Mouse (Mus musculus) spleen, postnatal 14 days (tissue): ENCODE data around the gene Tnrc18.
"Not testable (repeated sequence)": the region's sequence is repeated elsewhere in the genome, so short reads cannot be mapped to it uniquely, and the experiment has no call there.

Source experiments
- DNase-seq, 2 experiments: peaks; one replicate each; pipeline ENCODE4 v3.0.0; 2021 to 2022; ENCODE audit warnings: low spot score in 2 of 2

The Tnrc18 gene

GRCm38 (mm10) chr5:142817524-142818434 is at the start of gene Tnrc18:
Tnrc18 (minus strand) TSS chr5:142817662.
- DNase-seq: peak; percentile 78 to 86

GRCm38 (mm10) chr5:142857763-142858229 is 40.3 kb upstream of the Tnrc18 start:
- DNase-seq: no peak

- no peak for DNase-seq
These were observed 38.9 kb upstream of the Tnrc18 start for GRCm38 (mm10) chr5:142856408-142856807.

GRCm38 (mm10) chr5:142854877-142855276 is 37.4 kb upstream of the Tnrc18 start:
- DNase-seq: peak in 1 of 2 experiments; percentile 33

GRCm38 (mm10) chr5:142853585-142853984 is 36.1 kb upstream of the Tnrc18 start:
- no peak for DNase-seq

- DNase-seq: no peak
These were observed 34.2 kb upstream of the Tnrc18 start for GRCm38 (mm10) chr5:142851681-142852049.

GRCm38 (mm10) chr5:142850916-142851680 is 33.6 kb upstream of the Tnrc18 start:
- no peak for DNase-seq

GRCm38 (mm10) chr5:142850476-142850875 is 33.0 kb upstream of the Tnrc18 start:
- DNase-seq: no peak

- no peak for DNase-seq
These were observed 31.4 kb upstream of the Tnrc18 start for GRCm38 (mm10) chr5:142848911-142849310.

GRCm38 (mm10) chr5:142848149-142848548 is 30.7 kb upstream of the Tnrc18 start:
- DNase-seq: no peak

GRCm38 (mm10) chr5:142844467-142844866 is 27.0 kb upstream of the Tnrc18 start:
- no peak for DNase-seq

- peak in 1 of 2 experiments; percentile 12 for DNase-seq
These were observed 24.7 kb upstream of the Tnrc18 start for GRCm38 (mm10) chr5:142842137-142842642.

GRCm38 (mm10) chr5:142841372-142842136 is 24.1 kb upstream of the Tnrc18 start:
- no peak for DNase-seq

GRCm38 (mm10) chr5:142837427-142837826 is 20.0 kb upstream of the Tnrc18 start:
- not testable (repeated sequence) for DNase-seq

- no peak for DNase-seq
These were observed 19.4 kb upstream of the Tnrc18 start for GRCm38 (mm10) chr5:142836891-142837290.

GRCm38 (mm10) chr5:142833646-142834438 is 16.4 kb upstream of the Tnrc18 start:
- DNase-seq: no peak

GRCm38 (mm10) chr5:142826131-142826530 is 8.7 kb upstream of the Tnrc18 start:
- DNase-seq: no peak

- no peak for DNase-seq
These were observed 8.2 kb upstream of the Tnrc18 start for GRCm38 (mm10) chr5:142825665-142826064.

GRCm38 (mm10) chr5:142824091-142824490 is 6.6 kb upstream of the Tnrc18 start:
- DNase-seq: no peak
